Mouse (Mus musculus) lung, adult 2 months (tissue): ENCODE measurements around the gene Dmtf1.

Source experiments
- CTCF ChIP-seq: fragments of 200-500 bp; IDR thresholded peaks from 2 replicates; pipeline ENCODE4 v1.5.1; 2011; ENCODE audit warnings: mild to moderate bottlenecking, low read length, control low read depth; ENCODE audit not compliant: insufficient read depth
- POLR2A ChIP-seq: fragments of 200-500 bp; IDR thresholded peaks from 2 replicates; pipeline ENCODE4 v1.6.1; 2011; ENCODE audit warnings: low read depth, mild to moderate bottlenecking, control low read depth, low read length, borderline replicate concordance; ENCODE audit errors: extremely low read depth

- TF ChIP-seq CTCF (no peak), POLR2A (no peak)
Observed at GRCm38 (mm10) chr5:9124134-9124533, 37.4 kb downstream of the Dmtf1 start.
